Mouse (Mus musculus) testis, postnatal 14 days (tissue): ENCODE results near the gene Srrm4.

Experiments
- DNase-seq: peaks from one replicate; pipeline ENCODE4 v3.0.0; 2021; ENCODE audit warnings: low spot score

Gene Srrm4

GRCm38 (mm10) chr5:116406507-116406906 lies 185.1 kb downstream of the Srrm4 start:
- no peak for DNase-seq

GRCm38 (mm10) chr5:116405934-116406333 lies 185.7 kb downstream of the Srrm4 start:
- DNase-seq = no peak

GRCm38 (mm10) chr5:116404063-116404462 lies 187.6 kb downstream of the Srrm4 start:
- DNase-seq = no peak

GRCm38 (mm10) chr5:116400801-116401200 lies 190.8 kb downstream of the Srrm4 start:
- DNase-seq = no peak

GRCm38 (mm10) chr5:116400042-116400730 lies 191.4 kb downstream of the Srrm4 start:
- no peak for DNase-seq

GRCm38 (mm10) chr5:116396104-116396503 lies 195.5 kb downstream of the Srrm4 start:
- no peak for DNase-seq

- no peak for DNase-seq
Observed at GRCm38 (mm10) chr5:116392603-116393002, 199.0 kb downstream of the Srrm4 start.

GRCm38 (mm10) chr5:116389856-116390542 lies 201.6 kb downstream of the Srrm4 start:
- DNase-seq = peak; percentile 24

- DNase-seq = no peak
Observed at GRCm38 (mm10) chr5:116389321-116389720, 202.3 kb downstream of the Srrm4 start.
